Mouse (Mus musculus) mature B cell (primary cell): ENCODE data around the gene Atxn7l3.

Experiments used
- in situ Hi-C: fragments of 300-500 bp; cut with MboI; formaldehyde crosslinking; loops from 2 replicates; pipeline ENCODE4 v1.14.3; 2019

Atxn7l3 gene

GRCm38 (mm10) chr11:102295598-102296471 is 596 bp downstream of the Atxn7l3 start:
- in situ Hi-C loops: loop anchor here (25.0 kb wide), 1 partner anchor 859 kb away; the partner anchor contains the start of genes Ifi35, Ptges3l, Rpl27 and Rundc1

- in situ Hi-C loops: loop anchor here (25.0 kb wide), 1 partner anchor 858 kb away; the partner anchor contains the start of genes Ifi35, Ptges3l, Rpl27 and Rundc1
Measured at GRCm38 (mm10) chr11:102294887-102295597, 1.4 kb downstream of the Atxn7l3 start.

GRCm38 (mm10) chr11:102294416-102294815 is 2.0 kb downstream of the Atxn7l3 start:
- in situ Hi-C loops: loop anchor here (25.0 kb wide), 1 partner anchor 857 kb away; the partner anchor contains the start of genes Ifi35, Ptges3l, Rpl27 and Rundc1

GRCm38 (mm10) chr11:102293971-102294370 is 2.5 kb downstream of the Atxn7l3 start:
- in situ Hi-C loops: loop anchor here (25.0 kb wide), 1 partner anchor 857 kb away; the partner anchor contains the start of genes Ifi35, Ptges3l, Rpl27 and Rundc1

GRCm38 (mm10) chr11:102291051-102291535 is 5.3 kb downstream of the Atxn7l3 start:
- in situ Hi-C loops: loop anchor here (25.0 kb wide), 1 partner anchor 854 kb away; the partner anchor contains the start of genes Ifi35, Ptges3l, Rpl27 and Rundc1

- in situ Hi-C loops: loop anchor here (25.0 kb wide), 1 partner anchor 853 kb away; the partner anchor contains the start of genes Ifi35, Ptges3l, Rpl27 and Rundc1
Measured at GRCm38 (mm10) chr11:102290141-102290540, 6.3 kb downstream of the Atxn7l3 start.

GRCm38 (mm10) chr11:102289511-102290100 is 6.8 kb downstream of the Atxn7l3 start:
- in situ Hi-C loops: loop anchor here (25.0 kb wide), 1 partner anchor 852 kb away; the partner anchor contains the start of genes Ifi35, Ptges3l, Rpl27 and Rundc1

GRCm38 (mm10) chr11:102288913-102289312 is 7.5 kb downstream of the Atxn7l3 start:
- in situ Hi-C loops: loop anchor here (25.0 kb wide), 1 partner anchor 852 kb away; the partner anchor contains the start of genes Ifi35, Ptges3l, Rpl27 and Rundc1

GRCm38 (mm10) chr11:102288027-102288804 is 8.2 kb downstream of the Atxn7l3 start:
- in situ Hi-C loops: loop anchor here (25.0 kb wide), 1 partner anchor 851 kb away; the partner anchor contains the start of genes Ifi35, Ptges3l, Rpl27 and Rundc1

- in situ Hi-C loops: loop anchor here (25.0 kb wide), 1 partner anchor 850 kb away; the partner anchor contains the start of genes Ifi35, Ptges3l, Rpl27 and Rundc1
Measured at GRCm38 (mm10) chr11:102287485-102287884, 8.9 kb downstream of the Atxn7l3 start.

- in situ Hi-C loops: loop anchor here (25.0 kb wide), 1 partner anchor 848 kb away; the partner anchor contains the start of genes Ifi35, Ptges3l, Rpl27 and Rundc1
Measured at GRCm38 (mm10) chr11:102285095-102285834, 11.2 kb downstream of the Atxn7l3 start.

- in situ Hi-C loops: loop anchor here (25.0 kb wide), 1 partner anchor 847 kb away; the partner anchor contains the start of genes Ifi35, Ptges3l, Rpl27 and Rundc1
Measured at GRCm38 (mm10) chr11:102284501-102285094, 11.8 kb downstream of the Atxn7l3 start, which contains the start of gene Tmub2. Gene Tmub2 (plus strand): TSS chr11:102284931.

- in situ Hi-C loops: loop anchor here (25.0 kb wide), 1 partner anchor 847 kb away; the partner anchor contains the start of genes Ifi35, Ptges3l, Rpl27 and Rundc1
Measured at GRCm38 (mm10) chr11:102283922-102284321, 12.5 kb downstream of the Atxn7l3 start.

- in situ Hi-C loops: loop anchor here (25.0 kb wide), 1 partner anchor 843 kb away; the partner anchor contains the start of genes Ifi35, Ptges3l, Rpl27 and Rundc1
Measured at GRCm38 (mm10) chr11:102280267-102280666, 16.2 kb downstream of the Atxn7l3 start.

GRCm38 (mm10) chr11:102279595-102279994 is 16.8 kb downstream of the Atxn7l3 start:
- in situ Hi-C loops: loop anchor here (25.0 kb wide), 1 partner anchor 842 kb away; the partner anchor contains the start of genes Ifi35, Ptges3l, Rpl27 and Rundc1

GRCm38 (mm10) chr11:102277754-102278153 is 18.7 kb downstream of the Atxn7l3 start:
- in situ Hi-C loops: loop anchor here (25.0 kb wide), 1 partner anchor 840 kb away; the partner anchor contains the start of genes Ifi35, Ptges3l, Rpl27 and Rundc1

GRCm38 (mm10) chr11:102276411-102276915 is 20.0 kb downstream of the Atxn7l3 start:
- in situ Hi-C loops: loop anchor here (25.0 kb wide), 1 partner anchor 839 kb away; the partner anchor contains the start of genes Ifi35, Ptges3l, Rpl27 and Rundc1
